Mouse (Mus musculus) T-helper 1 cell (primary cell): ENCODE measurements around the gene Tlr12.
"Not testable (repeated sequence)": the region's sequence is repeated elsewhere in the genome, so short reads cannot be mapped to it uniquely, and the experiment has no call there.

Experiments used
- in situ Hi-C: fragments of 300-600 bp; cut with MboI, MseI; formaldehyde crosslinking; loops from one replicate; pipeline ENCODE4 v1.15.1; 2025; ENCODE audit warnings: high pct_unique_total_duplicates

The Tlr12 gene

GRCm38 (mm10) chr4:128618246-128618911 is at the start of gene Tlr12:
Gene Tlr12, minus strand, starts transcription at chr4:128618619.
- in situ Hi-C loops: loop anchor here (10.0 kb wide), 1 partner anchor 186 kb away; the partner anchor contains the start of gene Zfp362

- in situ Hi-C loops: not testable (repeated sequence)
Observed at GRCm38 (mm10) chr4:128667195-128667594, 48.8 kb upstream of the Tlr12 start.

- in situ Hi-C loops: not testable (repeated sequence)
Observed at GRCm38 (mm10) chr4:128666362-128666761, 47.9 kb upstream of the Tlr12 start.

GRCm38 (mm10) chr4:128664002-128664401 is 45.6 kb upstream of the Tlr12 start:
- in situ Hi-C loops: no loop called here

- in situ Hi-C loops: no loop called here
Observed at GRCm38 (mm10) chr4:128661063-128661462, 42.6 kb upstream of the Tlr12 start.

- in situ Hi-C loops: no loop called here
Observed at GRCm38 (mm10) chr4:128660196-128660595, 41.8 kb upstream of the Tlr12 start.

GRCm38 (mm10) chr4:128655446-128655845 is 37.0 kb upstream of the Tlr12 start:
- in situ Hi-C loops: no loop called here

- in situ Hi-C loops: no loop called here
Observed at GRCm38 (mm10) chr4:128654505-128655381, 36.3 kb upstream of the Tlr12 start, which contains the start of gene Phc2. Gene Phc2, plus strand, starts transcription at chr4:128654702.

GRCm38 (mm10) chr4:128652584-128653298 is 34.3 kb upstream of the Tlr12 start:
- in situ Hi-C loops: no loop called here

- in situ Hi-C loops: no loop called here
Observed at GRCm38 (mm10) chr4:128651530-128651929, 33.1 kb upstream of the Tlr12 start.

- in situ Hi-C loops: no loop called here
Observed at GRCm38 (mm10) chr4:128648567-128649255, 30.3 kb upstream of the Tlr12 start.

- in situ Hi-C loops: no loop called here
Observed at GRCm38 (mm10) chr4:128646762-128647161, 28.3 kb upstream of the Tlr12 start.

GRCm38 (mm10) chr4:128645896-128646295 is 27.5 kb upstream of the Tlr12 start:
- in situ Hi-C loops: no loop called here

GRCm38 (mm10) chr4:128641766-128642717 is 23.6 kb upstream of the Tlr12 start:
- in situ Hi-C loops: no loop called here

GRCm38 (mm10) chr4:128638265-128638923 is 20.0 kb upstream of the Tlr12 start:
- in situ Hi-C loops: no loop called here

- in situ Hi-C loops: no loop called here
Observed at GRCm38 (mm10) chr4:128637250-128637649, 18.8 kb upstream of the Tlr12 start.

- in situ Hi-C loops: no loop called here
Observed at GRCm38 (mm10) chr4:128635894-128636585, 17.6 kb upstream of the Tlr12 start.

- in situ Hi-C loops: no loop called here
Observed at GRCm38 (mm10) chr4:128635451-128635850, 17.0 kb upstream of the Tlr12 start.

- in situ Hi-C loops: no loop called here
Observed at GRCm38 (mm10) chr4:128621109-128621508, 2.7 kb upstream of the Tlr12 start.
